Mouse (Mus musculus): ENCODE data around the gene Spag9. TPM values are rescaled to one million over a fixed set of nuclear protein-coding genes. Genes with fewer than 3 reads are reported as not detected.

The Spag9 gene
- total RNA-seq, 2 experiments from 2014 or later, result 112 to 130 TPM

DNA sequence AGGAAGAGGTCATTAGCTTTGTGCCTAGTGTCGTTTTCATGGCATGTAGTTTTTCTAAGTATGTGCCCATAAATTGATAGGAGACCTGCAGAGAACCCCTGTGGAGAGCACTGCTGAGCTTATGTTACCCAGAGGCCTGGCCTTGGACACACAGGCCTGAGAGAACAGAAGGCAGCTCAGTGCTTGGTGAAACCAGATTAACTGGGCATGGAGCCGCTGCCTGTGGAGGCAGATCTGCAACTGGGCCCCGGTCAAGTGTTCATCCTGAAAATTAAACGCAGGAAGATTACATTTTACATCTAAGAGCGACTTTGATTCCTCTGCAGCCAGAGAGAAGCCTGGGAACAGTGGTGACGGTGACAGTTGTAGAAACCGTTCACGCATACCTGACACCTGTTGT is 132.6 kb downstream of the Spag9 start:
- no peak for DNase-seq (ENCODE audit: low spot score in 2 of 2)

DNA sequence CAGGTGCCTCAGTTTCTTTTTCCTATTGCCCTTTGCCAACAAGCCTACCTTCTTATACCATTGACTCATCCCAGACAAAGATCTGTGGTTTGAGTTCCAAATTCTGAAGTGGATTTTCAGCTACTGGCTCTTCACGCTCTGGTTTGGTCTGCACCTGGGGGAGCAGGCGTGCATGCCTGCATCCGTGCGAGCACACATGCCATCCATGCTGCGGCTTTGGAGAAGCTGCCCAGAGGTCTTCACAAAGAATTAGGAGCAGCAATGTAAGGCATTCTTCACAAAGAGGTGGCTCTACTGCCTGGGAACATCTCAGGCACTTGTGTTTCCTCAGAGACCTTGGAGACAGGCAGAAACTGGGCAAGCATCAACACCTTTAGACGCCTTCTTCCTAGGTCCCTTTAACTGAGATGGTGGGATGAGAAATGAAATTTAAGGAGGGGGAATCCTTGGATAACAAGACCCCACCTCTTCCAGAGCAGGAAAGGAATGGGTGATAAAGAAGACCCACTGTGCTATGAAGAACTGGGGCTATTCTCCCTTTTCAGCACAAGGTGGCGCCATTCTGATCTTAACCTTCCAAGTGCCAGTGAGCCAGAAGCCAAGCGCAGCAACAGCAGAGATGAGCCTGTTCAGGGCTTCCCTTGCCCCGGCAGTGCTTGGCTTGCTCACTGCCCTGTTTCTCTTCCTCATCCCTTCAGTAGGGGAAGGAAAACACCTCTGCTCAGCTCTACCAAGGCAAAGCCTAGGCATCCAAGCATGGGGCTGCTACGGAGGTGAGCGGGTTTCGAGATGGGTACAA is 133.6 kb downstream of the Spag9 start:
- peak in 1 of 2 experiments; percentile 49 for DNase-seq (ENCODE audit: low spot score in 2 of 2)

DNA sequence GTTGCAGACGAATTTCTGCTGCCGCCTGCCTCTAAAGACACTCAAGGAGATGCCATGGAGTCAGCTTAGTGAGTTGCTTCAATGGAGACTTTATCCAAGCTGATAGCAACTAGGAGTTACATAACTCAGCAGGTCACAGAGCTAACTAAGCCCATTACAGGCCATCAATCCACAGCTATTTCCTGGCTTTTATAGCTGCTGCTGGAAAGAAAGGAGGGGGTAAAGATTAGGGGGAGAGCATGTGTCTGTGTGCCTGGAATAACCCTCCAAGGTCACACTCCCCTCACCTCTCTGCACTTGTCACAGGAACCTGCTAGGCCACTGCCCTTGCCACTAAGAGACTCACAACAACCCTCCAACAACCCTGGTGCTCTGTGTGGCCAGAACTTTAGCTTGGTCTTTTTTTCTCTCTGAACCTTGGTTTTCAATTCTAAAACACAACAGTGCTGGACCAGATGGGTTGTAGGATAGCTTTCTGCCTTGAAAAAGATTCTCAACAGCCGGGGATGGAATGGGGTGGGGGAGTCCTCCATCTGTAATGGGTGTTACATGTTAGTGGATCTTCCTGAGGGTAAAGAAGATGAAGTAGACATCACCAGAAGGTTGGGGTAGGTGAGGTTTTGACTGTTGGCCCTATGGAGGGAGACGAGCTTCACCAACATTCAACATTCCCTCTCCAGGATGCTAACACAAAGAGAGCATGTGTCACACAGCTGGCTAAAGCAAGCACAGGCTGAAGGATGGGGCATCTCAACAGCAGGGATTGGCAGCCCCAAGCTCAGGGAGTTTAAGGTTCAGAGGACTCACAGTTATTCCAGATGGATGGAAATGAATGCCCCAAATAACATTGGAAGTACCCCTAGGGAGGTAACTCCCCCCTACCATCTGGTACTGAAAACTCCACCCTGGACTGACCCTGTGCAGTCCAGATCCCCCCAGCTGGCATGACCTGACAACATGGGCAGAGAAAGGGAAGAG is 134.5 kb downstream of the Spag9 start:
- DNase-seq (ENCODE audit: low spot score in 2 of 2), result no peak

DNA sequence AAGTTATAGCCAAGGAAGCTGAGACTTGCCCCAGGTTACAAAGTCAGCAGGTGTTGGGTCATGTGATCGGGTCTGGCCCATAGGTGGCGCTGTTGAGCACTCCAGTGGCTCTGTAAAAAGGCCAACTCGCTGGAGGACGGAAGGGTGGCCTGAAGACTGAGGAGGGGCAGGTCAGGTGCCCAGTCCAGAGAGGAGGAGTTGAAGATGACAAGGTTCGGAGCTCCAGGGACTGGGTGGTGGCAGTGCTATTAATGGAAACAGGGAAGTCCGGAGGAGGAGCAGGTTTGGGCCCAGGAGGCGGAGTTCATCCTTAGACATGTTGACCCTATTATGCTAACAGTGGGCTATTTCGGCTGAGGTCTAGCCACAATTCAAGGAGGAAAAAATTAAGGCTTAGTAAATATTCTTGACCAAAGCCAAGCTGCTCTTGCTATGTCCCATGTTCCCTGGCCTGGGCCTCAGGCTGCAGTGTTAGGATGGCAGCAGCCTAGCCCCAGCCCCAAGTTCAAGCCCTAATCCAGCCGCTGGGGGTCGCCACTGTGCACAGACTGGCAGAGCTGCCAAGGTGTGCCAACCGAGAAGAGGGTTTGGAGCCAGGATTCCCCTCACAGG is 137.6 kb downstream of the Spag9 start:
- peak; percentile 93 to 94 for DNase-seq (ENCODE audit: low spot score in 2 of 2)

DNA sequence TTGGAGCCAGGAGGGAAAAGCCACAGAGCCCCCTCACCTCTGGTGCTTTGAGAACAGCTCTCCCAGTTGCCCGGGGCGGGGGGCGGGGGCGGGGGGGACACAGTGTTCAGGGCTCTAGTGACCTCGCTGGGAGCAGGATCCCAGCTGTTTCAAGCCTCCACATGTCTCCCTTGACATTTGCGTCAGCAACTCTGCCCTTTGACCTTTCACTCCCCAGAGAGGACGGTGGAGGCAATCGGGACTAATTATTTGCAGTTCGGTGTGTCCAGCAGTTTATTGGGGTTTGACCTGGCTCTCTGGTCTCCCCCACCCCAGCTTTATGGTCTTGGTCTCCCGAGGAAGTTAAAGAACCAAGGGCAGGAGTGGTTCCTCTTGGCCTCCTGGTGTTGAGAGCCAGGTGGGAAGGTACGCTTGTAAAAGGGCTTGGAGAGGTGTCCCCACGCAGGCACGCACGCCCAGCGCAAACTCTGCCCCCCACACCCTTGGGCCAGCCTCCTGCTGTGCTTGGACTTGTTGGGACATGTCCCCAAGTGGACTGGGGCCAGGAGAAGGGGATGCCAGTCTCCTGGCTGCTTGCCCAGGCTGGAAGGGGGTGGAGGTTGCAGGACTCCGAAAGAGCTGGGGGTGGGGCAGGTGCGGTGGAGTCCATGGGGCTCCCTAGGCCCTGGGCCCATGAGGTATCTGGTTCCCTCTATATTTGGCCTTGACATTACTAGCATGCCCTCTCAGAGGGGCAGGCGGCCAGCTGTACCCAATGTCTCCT is 138.4 kb downstream of the Spag9 start:
- peak; percentile 85 to 90 for DNase-seq (ENCODE audit: low spot score in 2 of 2)

DNA sequence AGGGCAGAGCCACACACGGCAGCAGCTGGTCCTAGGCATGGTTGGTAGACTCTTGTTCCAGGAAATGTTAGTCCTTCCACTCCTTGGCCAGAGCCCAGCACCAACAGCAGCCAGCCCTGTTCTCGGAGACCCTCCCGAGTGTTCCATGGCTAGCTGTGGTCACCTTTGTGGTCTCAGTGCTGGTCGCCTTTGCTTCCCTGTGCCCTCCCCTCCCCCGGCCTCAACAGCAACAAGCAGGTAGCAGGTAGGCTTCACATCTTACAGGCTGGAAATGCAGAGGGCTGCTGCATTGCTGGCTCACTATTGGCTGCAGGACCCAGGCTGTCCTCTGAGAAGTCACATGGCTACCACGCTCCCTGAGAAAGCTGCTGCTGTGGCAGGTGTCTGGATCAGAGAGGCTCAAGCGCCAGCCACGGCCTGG is 139.7 kb downstream of the Spag9 start:
- no peak for DNase-seq (ENCODE audit: low spot score in 2 of 2)

DNA sequence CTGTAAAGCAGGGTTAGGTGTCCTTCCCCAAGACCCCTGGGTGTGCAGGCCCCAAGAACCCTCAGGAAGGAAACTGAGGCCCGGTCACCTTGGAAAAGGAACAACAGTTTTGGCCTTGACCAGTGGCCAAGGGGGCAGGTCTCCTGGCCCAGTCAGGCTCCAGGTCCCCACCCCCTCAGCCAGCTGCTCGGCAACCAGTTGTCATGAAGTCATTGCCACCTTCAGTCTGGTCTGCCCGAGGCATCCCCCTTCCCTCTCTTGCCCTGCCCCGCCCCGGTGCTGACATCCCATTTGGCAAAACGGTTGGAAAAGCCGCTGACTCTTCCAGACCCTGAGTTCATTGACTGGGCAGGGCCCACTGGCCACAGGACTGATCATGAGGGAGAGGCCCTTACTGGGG is 140.8 kb downstream of the Spag9 start:
- DNase-seq (ENCODE audit: low spot score in 2 of 2), result no peak

DNA sequence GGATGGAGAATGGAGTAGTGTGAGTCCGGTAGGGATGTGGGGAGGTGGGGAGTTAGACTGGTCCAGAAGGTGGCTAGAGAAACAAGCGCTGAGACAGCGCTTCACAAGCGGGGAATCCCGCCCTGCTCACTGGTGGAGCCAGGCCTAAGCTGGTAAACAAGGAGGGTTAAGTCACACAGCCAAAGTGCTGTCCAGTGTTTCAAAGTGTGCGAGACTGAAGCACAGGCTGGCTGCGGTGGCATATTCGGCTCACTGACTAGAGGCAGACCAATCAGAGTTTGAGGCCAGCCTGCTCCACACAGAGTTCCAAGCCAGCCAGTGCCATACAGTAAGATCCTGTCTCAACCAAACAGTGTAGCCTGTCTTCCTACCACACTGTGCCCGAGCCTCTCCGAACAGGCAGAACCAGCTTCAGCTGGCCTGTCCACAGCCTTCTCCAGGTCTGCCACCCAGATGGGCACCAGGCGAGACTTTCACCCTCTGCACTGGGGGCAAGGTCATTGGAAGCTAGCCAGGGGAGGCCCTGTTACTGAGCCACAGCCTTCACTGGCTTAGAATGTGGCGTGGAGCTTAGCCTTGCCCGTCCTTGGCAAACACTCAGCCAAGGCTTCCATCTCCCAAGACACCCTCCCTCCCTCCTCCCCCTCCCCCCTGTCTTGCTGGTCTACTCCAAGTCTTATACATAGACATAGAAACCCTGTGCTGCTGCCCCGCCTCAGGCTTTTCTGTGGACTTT is 141.6 kb downstream of the Spag9 start:
- peak in 1 of 2 experiments; percentile 83 for DNase-seq (ENCODE audit: low spot score in 2 of 2)

DNA sequence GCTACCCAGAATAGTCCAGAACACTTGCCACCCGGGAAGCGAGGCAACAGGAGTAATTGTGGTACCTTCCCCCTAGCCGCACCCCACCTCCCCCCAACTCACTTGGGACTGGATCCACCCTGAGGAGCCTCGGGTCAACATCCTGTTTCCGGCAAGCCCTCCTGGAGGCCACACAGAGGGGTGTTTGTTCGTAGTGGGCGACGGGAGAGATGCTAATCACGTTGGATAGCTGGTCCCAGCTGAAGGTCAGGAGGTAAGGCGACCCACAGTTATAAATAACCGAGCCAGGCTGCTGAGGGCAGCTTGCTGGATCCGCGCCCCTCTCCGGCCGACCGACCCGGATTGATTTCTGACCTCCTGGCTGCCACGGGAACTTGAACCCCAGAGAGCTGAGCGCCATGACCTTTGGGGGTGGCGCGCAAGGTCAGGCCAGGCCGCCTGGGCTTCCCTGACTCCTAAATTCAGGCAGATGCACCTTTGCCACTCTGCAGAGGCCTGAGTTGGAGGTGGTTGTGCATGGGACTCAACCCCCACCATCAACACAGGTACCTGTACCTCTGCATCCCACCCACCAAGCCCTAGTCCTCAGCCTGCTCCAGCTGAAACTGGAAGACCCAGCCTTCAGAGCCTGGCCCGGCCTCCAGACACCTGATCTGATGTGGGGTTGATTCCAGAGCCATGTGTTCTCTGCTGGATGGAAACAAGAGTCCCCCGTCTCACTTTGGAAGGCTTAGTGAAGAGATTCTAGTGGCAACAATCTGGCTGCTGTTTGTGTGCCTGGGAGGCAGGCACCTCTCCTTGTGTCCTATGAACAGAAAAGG is 142.7 kb downstream of the Spag9 start:
- DNase-seq (ENCODE audit: low spot score in 2 of 2), result no peak

DNA sequence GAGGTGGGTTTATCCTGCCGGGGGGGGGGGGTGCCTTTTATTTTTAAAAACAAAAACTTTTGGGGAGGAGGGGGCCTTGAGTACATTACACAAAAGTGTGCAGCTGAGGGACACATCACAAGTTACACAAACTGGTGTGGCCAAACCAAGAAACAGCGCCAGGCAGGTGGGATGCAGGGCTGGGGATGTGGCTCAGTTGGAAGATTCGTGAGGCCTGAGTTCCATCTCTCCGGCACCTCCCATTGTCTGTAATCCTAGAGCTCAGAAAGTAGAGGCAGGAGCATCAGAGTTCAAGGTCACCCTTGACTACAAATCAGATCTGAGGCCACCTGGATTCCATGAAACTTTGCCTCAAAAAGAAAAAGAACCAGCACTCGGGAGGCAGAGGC is 143.3 kb downstream of the Spag9 start:
- no peak for DNase-seq (ENCODE audit: low spot score in 2 of 2)

DNA sequence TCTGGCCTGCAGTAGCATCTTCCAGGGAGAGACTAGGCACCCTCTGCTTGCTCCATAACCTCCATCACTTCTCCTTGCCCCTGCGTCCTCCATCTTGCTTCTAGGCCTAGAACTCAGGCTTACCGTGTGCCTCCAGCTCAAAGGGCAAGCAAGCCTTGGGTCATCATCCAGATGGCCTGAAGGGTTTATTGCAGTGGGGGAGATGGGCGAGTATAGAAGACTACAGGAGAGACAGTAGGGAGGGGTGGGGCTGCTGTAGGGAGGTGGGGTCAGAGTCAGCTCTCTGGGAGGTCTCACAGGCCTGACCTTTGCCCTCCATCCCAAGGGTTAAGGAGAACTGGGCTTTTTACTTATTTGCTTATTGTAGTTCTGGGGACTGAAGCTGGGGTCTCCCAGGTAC is 144.6 kb downstream of the Spag9 start:
- DNase-seq (ENCODE audit: low spot score in 2 of 2), result peak in 1 of 2 experiments; percentile 16

DNA sequence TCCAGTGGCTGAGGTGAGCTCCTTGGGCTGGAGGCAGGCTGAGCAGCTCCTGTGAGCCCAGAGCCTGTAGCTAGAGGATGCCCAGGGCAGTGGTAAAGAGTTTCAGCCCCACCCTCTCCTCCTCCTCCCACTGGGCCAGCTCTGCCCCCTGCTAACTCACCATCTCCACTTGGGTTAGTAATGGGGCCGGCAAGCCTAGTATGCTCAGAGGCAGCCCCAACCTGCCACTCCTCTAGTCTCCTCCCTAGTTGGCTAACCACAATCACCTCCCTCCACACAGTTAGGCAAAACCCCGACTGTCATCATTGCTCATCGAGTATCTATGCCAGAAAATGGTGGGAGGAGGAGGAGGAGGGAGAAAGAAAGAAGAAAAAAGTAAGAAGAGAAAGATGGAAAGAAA is 145.7 kb downstream of the Spag9 start:
- DNase-seq (ENCODE audit: low spot score in 2 of 2), result peak in 1 of 2 experiments; percentile 22

DNA sequence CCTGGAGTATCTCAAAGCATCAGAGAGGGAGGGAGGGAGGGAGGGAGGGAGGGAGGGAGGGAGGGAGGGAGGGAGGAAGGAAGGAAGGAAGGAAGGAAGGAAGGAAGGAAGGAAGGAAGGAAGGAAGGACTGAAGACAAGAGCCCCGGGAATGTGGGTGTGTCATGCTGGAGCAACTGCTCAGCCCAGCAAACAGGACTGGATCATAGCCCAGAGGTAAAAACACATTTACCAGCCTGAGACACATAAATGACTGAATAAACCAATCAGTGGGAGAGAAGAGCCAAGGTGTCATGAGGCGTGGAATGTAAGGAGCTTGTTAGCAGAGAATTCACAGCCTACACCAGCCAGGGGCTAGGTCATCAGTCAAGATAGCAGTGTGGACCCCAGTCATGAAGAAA is 147.4 kb downstream of the Spag9 start:
- DNase-seq (ENCODE audit: low spot score in 2 of 2), result no peak

DNA sequence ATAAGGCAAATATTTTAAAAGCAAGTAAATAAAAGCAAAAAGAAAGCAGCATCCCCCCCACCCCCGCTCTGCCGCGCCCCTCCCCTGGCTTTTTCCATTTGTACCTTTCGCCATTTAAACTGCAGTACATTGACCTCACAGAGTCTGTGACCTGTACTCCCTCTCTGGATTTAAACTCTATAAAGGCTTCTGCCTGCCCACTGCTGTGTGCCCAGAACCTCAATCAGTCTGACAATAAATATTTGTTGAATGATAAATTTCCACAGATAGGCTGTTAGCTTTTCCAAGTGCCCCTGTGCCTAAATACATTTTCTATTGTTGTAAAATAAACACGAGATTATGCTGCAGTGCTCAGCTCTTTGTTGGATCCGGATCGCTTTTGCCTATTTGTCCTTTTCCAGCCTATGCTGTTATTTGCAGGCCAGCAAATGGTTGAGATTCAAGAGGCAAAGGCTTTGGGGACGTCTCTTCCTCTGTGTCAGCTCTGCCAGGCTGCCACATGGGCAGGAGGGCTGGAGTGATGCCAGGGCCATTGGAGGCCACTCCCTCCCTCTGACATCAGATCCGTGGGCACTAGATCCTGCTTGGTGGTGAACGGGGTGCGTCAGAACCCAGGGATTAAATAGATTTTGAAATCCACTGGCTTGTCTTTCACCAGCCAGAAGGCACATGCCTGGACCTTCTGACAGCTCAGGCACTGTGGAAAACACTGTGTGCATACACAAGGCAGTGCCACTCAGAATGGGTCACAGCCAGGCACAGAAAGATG is 149.1 kb downstream of the Spag9 start:
- peak; percentile 87 to 89 for DNase-seq (ENCODE audit: low spot score in 2 of 2)

DNA sequence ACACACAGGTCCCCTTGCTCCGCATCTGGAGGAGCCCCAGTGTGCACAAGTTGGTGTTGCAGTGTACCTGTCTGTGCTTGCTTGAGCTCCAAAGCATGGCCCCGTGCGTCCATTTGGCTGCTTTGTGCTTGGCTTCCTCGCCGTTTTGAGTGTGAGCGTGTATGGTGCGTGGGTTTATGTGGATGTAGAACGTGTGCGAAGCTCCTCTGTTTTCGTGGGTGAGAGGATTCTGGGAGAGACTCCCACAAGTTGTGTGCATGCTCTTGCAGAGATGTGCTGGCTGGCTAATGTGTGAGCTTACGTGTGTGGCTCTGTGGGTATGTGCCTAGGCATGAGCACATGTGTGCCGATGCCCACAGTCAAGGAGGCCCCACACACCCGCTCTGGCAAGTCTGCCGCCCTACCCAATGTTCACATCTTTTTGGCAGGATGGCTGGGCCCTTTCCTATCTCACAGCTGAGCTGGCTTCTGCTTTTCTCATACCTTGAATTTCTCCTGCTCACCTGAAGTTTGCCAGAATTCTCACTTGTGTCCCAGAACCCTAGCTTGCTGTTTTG is 150.2 kb downstream of the Spag9 start:
- DNase-seq (ENCODE audit: low spot score in 2 of 2), result no peak

DNA sequence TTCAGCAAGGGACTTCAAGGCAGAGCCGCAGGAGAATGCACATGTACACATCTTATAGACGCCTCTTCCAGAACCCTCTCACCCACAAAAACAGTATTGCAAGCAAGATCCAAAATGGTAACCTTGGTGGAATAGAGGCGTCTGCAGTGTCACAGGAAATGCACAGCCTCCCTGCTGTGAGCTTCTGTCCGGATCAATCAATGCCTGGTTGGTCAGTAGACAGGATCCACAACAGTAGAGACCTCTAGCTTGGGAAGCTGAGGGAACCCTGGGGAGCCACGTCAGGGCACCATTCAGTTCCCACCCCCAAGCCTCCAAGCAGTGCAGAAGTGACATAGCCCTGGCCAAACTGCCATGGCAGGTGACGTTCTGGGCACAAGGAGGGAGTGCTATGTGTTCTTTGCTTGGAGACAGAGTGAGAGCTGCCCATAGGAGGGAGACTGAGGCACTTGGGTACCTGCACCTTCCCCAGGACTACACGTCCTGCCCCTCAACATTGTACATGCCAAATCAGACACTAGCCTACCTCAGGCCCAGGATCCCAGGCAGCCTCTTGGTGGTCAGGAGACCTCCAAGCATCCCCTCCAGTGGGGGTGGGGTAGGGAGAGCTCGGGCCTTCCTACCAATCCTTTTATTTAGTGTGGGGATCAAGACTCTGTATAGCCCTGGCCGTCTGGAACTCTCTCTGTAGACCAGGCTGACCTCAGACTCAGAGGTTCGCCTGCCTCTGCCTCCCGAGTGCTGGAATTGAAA is 151.0 kb downstream of the Spag9 start:
- no peak for DNase-seq (ENCODE audit: low spot score in 2 of 2)

DNA sequence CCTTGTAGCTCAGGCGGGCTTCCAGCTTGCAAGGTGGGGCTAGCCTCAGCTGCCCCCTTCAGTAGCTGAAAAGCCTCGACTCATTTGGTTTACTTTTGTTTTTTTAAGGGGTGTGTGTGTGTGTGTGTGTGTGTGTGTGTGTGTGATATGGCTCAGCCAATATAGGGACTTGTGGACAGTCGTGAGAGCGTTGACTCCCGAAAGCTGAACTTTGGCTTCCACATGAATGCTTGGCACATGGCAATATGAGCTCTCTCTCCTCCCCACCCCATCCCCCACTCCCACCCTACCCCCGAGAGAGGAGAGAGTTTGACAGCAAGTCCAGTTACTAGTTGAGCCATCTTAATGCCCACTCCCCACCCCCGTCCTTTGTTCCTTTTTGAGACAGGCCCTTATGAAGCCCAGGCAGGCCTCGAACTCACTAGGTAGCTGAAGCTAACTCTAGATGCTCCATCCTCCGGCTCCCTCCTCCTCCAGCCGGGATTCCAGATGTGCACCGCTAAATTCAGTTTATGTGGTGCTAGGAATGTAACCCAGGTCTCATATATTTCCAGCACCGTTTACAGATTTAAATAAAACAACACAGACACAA is 152.3 kb downstream of the Spag9 start:
- DNase-seq (ENCODE audit: low spot score in 2 of 2), result no peak

Measured in adrenal gland, adult 18-20 months (tissue).